Mouse (Mus musculus) hindbrain, embryonic 12.5 days (tissue): ENCODE measurements around the gene Cpne5. TPM values are rescaled to one million over a fixed set of nuclear protein-coding genes. Genes with fewer than 3 reads are reported as not detected.

Experiments used
- ATAC-seq: fragments of 200-750 bp; cut with Nextera tagmentation; 2 replicates; pipeline ENCODE4 v1.8.0; 2017; ENCODE audit warnings: moderate TSS enrichment; ENCODE audit not compliant: low FRiP score
- H3K27ac ChIP-seq: fragments of 300-500 bp; sonication (generic); 2 replicates; pipeline ENCODE4 v1.5.1; 2016; ENCODE audit warnings: mild to moderate bottlenecking
- H3K27me3 ChIP-seq: fragments of 300-500 bp; sonication (generic); 2 replicates; pipeline ENCODE4 v1.6.1; 2016; ENCODE audit warnings: mild to moderate bottlenecking
- H3K36me3 ChIP-seq: fragments of 300-500 bp; sonication (generic); 2 replicates; pipeline ENCODE4 v1.6.1; 2016; ENCODE audit warnings: mild to moderate bottlenecking
- H3K4me1 ChIP-seq: fragments of 300-500 bp; sonication (generic); 2 replicates; pipeline ENCODE4 v1.6.1; 2016
- H3K4me2 ChIP-seq: fragments of 300-500 bp; sonication (generic); replicated peaks from 2 replicates; pipeline ENCODE4 v1.6.1; 2016; ENCODE audit warnings: mild to moderate bottlenecking
- H3K4me3 ChIP-seq: fragments of 300-500 bp; sonication (generic); 2 replicates; pipeline ENCODE4 v1.5.1; 2016; ENCODE audit warnings: mild to moderate bottlenecking
- H3K9ac ChIP-seq: fragments of 300-500 bp; sonication (generic); 2 replicates; pipeline ENCODE4 v1.6.1; 2016; ENCODE audit warnings: mild to moderate bottlenecking, moderate library complexity
- H3K9me3 ChIP-seq: fragments of 300-500 bp; sonication (generic); replicated peaks from 2 replicates; pipeline ENCODE4 v1.6.1; 2016; ENCODE audit warnings: mild to moderate bottlenecking
- WGBS: fragments of 180-500 bp; shearing (Covaris S2); methylation state at CpG from one replicate; pipeline ENCODE4 v1.1.7; 2016; 5-methylcytosine and 5-hydroxymethylcytosine counted together
- polyA plus RNA-seq: library from polyadenylated mRNA; unstranded; fragments of >200 nt; fragmentation: Nextera tagmentation; extraction: Ambion mirVana; gene quantifications from 2 replicates; pipeline ENCODE4 v1.2.1, GENCODE M21; 2016

The Cpne5 gene
- polyA plus RNA-seq, 1 experiment from 2014 or later: 6.1 TPM

GRCm38 (mm10) chr17:29159743-29160455, 78.1 kb downstream of the Cpne5 start:
- no peak overlapping the region for H3K9ac ChIP-seq
- no peak overlapping the region for H3K4me2 ChIP-seq
- no peak overlapping the region for H3K4me3 ChIP-seq
- peaks cover 19% of the 10 kb centered on the region for H3K4me1 ChIP-seq
- no peaks in the 10 kb centered on the region for H3K27me3 ChIP-seq
- no peak overlapping the region for H3K27ac ChIP-seq
- H3K36me3 ChIP-seq: no peaks in the 10 kb centered on the region
- no peak for ATAC-seq
- no peaks in the 10 kb centered on the region for H3K9me3 ChIP-seq
- WGBS: 88% methylated on average over 16 of the region's 16 CpGs

DNA sequence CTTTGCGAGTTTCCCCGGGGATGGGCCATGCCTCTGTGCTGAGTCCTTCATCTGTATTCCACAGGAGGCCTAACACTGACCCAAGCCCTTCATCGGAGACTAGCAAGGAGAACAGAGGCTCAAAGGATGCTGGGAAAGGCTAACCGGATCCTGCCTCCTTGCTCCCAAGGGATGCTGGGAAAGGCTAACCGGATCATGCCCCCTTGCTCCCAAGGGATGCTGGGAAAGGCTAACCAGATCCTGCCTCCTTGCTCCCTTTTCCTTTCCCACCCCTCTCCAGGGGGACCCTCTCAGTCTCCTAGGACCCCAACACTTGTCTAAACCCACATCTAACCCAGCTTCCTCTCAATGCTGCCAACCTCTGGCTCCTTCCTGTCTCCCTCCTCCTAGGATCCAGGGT, 78.6 kb downstream of the Cpne5 start:
- no peak overlapping the region for H3K4me3 ChIP-seq
- H3K36me3 ChIP-seq: no peaks in the 10 kb centered on the region
- H3K4me2 ChIP-seq: no peak overlapping the region
- no peak overlapping the region for H3K9ac ChIP-seq
- no peaks in the 10 kb centered on the region for H3K27me3 ChIP-seq
- peaks cover 14% of the 10 kb centered on the region for H3K4me1 ChIP-seq
- H3K27ac ChIP-seq: no peak overlapping the region
- 96% methylated on average over 5 of the region's 5 CpGs for WGBS
- no peaks in the 10 kb centered on the region for H3K9me3 ChIP-seq
- ATAC-seq: no peak

- Histone ChIP-seq H3K4me1 (peaks cover 12% of the 10 kb centered on the region), H3K4me2 (no peak overlapping the region), H3K27ac (no peak overlapping the region), H3K36me3 (no peaks in the 10 kb centered on the region), H3K9me3 (no peaks in the 10 kb centered on the region), H3K9ac (no peak overlapping the region), H3K4me3 (no peak overlapping the region), H3K27me3 (no peaks in the 10 kb centered on the region)
- 94% methylated on average over 15 of the region's 15 CpGs for WGBS
- ATAC-seq: no peak
These were observed 79.1 kb downstream of the Cpne5 start for GRCm38 (mm10) chr17:29158899-29159298.

DNA sequence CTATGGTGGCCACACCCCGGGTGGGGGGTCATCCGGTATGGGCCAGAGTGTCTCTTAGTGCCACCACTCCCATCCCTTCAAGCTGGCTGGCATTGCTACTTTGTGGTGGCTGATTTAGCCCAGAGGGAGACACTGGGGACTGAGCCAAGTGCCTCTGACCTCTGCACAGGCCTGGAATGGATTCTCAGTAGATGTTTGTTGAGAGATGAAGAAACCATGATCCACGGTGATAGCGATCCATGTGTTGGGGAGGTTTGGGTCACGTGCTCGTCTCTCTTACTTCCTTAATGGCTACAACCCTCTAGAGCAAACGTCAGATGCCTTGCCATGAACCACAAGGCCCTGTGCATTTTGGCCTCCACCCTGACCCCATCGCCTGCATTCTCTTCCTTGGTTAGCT, 81.1 kb downstream of the Cpne5 start:
- 92% methylated on average over 8 of the region's 8 CpGs for WGBS
- no peak overlapping the region for H3K4me2 ChIP-seq
- ATAC-seq: no peak

DNA sequence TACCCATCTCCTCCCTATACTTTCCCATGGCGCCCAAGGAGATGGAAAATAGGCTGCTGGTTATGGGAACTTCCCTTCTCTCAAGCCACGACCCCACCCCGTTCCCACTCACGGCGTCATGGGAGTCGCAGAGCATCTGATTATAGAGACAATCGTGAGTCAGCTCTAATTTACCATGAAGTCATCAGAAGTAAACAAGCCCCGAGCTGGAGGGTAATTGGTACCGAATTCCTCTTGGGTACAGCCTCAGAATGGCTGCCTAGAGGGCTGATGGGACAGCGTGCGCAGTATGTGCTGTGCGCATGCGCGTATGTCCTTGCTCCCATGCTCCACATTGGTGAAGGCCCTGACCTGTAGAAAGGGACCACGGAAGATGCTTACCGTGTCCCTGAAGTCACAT, 81.6 kb downstream of the Cpne5 start:
- no peak overlapping the region for H3K9ac ChIP-seq
- WGBS: 71% methylated on average over 16 of the region's 16 CpGs
- no peak overlapping the region; the same call in 1 of the 2 replicates for H3K4me2 ChIP-seq
- no peaks in the 10 kb centered on the region for H3K27me3 ChIP-seq
- H3K27ac ChIP-seq: no peak overlapping the region
- H3K36me3 ChIP-seq: no peaks in the 10 kb centered on the region
- no peaks in the 10 kb centered on the region for H3K9me3 ChIP-seq
- peaks cover 14% of the 10 kb centered on the region for H3K4me1 ChIP-seq
- H3K4me3 ChIP-seq: no peak overlapping the region
- no peak for ATAC-seq

More for the DNA sequence above, 81.1 kb downstream of the Cpne5 start:
- Histone ChIP-seq H3K27ac (no peak overlapping the region), H3K36me3 (no peaks in the 10 kb centered on the region), H3K4me3 (no peak overlapping the region), H3K27me3 (no peaks in the 10 kb centered on the region), H3K9me3 (no peaks in the 10 kb centered on the region), H3K4me1 (peaks cover 14% of the 10 kb centered on the region), H3K9ac (no peak overlapping the region)

GRCm38 (mm10) chr17:29155355-29156135, 82.4 kb downstream of the Cpne5 start:
- ATAC-seq: no peak
- 56% methylated on average over 12 of the region's 12 CpGs for WGBS

DNA sequence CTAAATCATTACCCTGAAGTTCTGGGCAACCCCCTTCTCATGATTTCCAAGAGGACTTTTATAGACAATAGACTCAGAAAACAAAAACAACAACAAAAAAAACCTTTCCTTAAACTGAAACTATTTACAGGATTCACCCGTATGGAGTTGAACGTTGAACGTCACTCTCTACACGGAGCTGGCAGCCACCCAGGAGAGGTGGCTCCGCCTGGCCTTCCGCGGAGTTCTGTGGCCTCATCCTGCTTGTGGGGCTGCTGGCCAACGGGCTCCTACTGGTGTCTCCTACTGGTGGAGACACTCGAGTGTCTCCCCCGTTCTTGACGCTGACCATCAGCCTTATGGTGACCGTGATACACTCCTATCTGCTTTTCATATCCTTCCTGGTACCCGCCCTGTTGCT, 83.7 kb downstream of the Cpne5 start:
- 91% methylated on average over 13 of the region's 13 CpGs for WGBS
- Histone ChIP-seq H3K9ac (no peak overlapping the region), H3K27ac (no peak overlapping the region), H3K4me2 (no peak overlapping the region), H3K4me3 (no peak overlapping the region), H3K36me3 (no peaks in the 10 kb centered on the region), H3K9me3 (no peaks in the 10 kb centered on the region), H3K4me1 (peaks cover 14% of the 10 kb centered on the region), H3K27me3 (no peaks in the 10 kb centered on the region)
- no peak for ATAC-seq

More at GRCm38 (mm10) chr17:29155355-29156135, 82.4 kb downstream of the Cpne5 start:
- peaks cover 14% of the 10 kb centered on the region for H3K4me1 ChIP-seq
- no peaks in the 10 kb centered on the region for H3K9me3 ChIP-seq
- no peak overlapping the region for H3K9ac ChIP-seq
- H3K4me2 ChIP-seq: no peak overlapping the region
- H3K27me3 ChIP-seq: no peaks in the 10 kb centered on the region
- H3K4me3 ChIP-seq: no peak overlapping the region
- H3K27ac ChIP-seq: no peak overlapping the region
- no peaks in the 10 kb centered on the region for H3K36me3 ChIP-seq

DNA sequence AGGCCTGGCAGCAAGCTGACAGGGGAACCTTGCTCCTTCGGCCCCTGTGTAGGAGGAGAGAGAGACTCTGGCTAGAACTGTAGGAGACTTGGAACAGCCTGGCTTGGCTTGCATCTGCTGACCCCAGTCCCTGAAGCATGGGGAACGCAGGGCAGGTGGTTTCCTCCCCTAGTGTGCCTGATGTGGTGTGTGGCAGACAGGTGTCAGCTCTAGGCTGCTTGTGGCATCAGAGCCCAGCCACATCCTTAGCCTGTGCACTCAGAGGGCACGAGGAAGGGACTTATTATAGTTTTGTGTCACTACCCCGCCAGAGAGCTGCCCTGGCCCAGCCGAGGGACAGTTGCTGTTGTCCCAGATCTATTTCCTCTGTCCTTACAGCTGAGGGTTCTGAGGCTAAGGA, 85.4 kb downstream of the Cpne5 start:
- Histone ChIP-seq H3K36me3 (no peaks in the 10 kb centered on the region), H3K9me3 (no peaks in the 10 kb centered on the region), H3K9ac (no peak overlapping the region), H3K4me2 (no peak overlapping the region), H3K4me1 (peaks cover 19% of the 10 kb centered on the region), H3K27ac (no peak overlapping the region), H3K27me3 (no peaks in the 10 kb centered on the region), H3K4me3 (no peak overlapping the region)
- no peak for ATAC-seq
- 71% methylated on average over 5 of the region's 5 CpGs for WGBS

DNA sequence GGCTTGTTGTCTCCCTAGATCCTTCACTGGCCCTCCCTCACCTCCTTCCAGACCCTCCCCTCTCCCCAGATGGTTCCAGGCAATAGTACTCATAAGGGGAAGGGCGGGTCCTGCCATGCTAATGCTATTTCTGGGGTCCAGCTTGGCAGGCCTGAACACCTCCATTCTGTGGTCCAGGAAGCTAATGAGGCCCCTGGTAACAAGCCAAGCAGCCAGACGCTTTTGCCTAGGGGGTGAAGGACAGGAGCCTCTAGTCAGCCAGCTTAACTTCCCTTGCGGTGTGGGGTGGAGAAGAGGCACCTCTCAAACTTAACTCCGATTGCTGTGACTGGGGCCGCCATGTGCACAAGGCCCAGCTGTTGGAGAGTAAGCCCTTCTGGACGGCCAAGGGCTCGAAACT, 88.2 kb downstream of the Cpne5 start:
- Histone ChIP-seq H3K4me3 (no peak overlapping the region), H3K9me3 (peaks cover 7% of the 10 kb centered on the region; the same call in 1 of the 2 replicates), H3K36me3 (no peaks in the 10 kb centered on the region), H3K27me3 (no peaks in the 10 kb centered on the region), H3K4me2 (no peak overlapping the region), H3K27ac (no peak overlapping the region), H3K9ac (no peak overlapping the region), H3K4me1 (peaks cover 8% of the 10 kb centered on the region; the same call in 1 of the 2 replicates)
- ATAC-seq: no peak
- 76% methylated on average over 7 of the region's 7 CpGs for WGBS

- H3K9me3 ChIP-seq: peaks cover 7% of the 10 kb centered on the region; the same call in 1 of the 2 replicates
- H3K9ac ChIP-seq: no peak overlapping the region
- H3K4me3 ChIP-seq: no peak overlapping the region
- H3K27ac ChIP-seq: no peak overlapping the region
- WGBS: 78% methylated on average over 6 of the region's 6 CpGs
- H3K36me3 ChIP-seq: no peaks in the 10 kb centered on the region
- no peak for ATAC-seq
- peaks cover 5% of the 10 kb centered on the region; the same call in 1 of the 2 replicates for H3K4me1 ChIP-seq
- no peak overlapping the region for H3K4me2 ChIP-seq
- no peaks in the 10 kb centered on the region for H3K27me3 ChIP-seq
These were observed 90.2 kb downstream of the Cpne5 start for GRCm38 (mm10) chr17:29147773-29148172.

DNA sequence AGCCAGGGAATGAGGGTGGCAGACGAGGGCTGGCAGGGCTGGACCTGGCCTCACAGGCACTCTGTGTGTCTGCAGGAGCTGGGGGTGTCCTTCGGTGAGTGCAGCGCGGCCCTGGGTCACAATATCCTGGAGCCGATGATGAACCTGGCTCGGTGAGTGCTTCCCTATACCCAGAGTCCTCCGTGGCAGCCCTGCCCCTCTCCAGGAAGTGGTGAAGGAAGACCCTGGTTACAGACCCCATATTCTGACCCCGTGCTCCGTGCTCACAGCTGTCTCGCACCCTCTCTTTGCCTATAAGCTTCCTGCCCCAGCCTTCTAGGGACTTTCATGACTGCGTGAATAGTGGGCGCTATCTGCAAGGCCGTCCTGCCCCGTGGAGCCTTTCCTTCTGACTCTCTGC, 90.7 kb downstream of the Cpne5 start:
- H3K27me3 ChIP-seq: no peaks in the 10 kb centered on the region
- peaks cover 7% of the 10 kb centered on the region; the same call in 1 of the 2 replicates for H3K9me3 ChIP-seq
- ATAC-seq: no peak
- H3K4me2 ChIP-seq: no peak overlapping the region
- peaks cover 5% of the 10 kb centered on the region; the same call in 1 of the 2 replicates for H3K4me1 ChIP-seq
- H3K4me3 ChIP-seq: no peak overlapping the region
- WGBS: 77% methylated on average over 14 of the region's 14 CpGs
- no peak overlapping the region for H3K9ac ChIP-seq
- no peak overlapping the region for H3K27ac ChIP-seq
- H3K36me3 ChIP-seq: no peaks in the 10 kb centered on the region

DNA sequence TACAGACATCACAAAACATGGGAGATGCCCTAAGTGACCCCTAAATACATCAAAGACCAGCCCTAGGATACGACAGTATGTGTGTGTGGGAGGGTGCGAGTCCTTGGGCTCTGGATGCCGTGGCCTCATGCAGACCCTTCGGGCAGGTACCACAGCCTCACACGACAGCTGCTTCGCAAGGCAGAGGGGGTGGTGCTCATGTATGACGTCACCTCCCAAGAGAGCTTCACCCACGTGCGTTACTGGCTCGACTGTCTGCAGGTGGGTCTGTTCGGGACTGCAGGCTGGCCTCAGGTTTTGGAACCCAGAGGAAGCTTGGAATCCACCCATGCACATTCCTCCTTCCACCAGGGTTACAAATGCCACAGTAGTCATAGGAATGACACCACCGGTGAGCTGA, 92.9 kb downstream of the Cpne5 start:
- ATAC-seq: no peak
- WGBS: 95% methylated on average over 12 of the region's 12 CpGs

More for the DNA sequence above, 92.9 kb downstream of the Cpne5 start:
- peaks cover 5% of the 10 kb centered on the region; the same call in 1 of the 2 replicates for H3K4me1 ChIP-seq
- no peaks in the 10 kb centered on the region for H3K27me3 ChIP-seq
- H3K4me2 ChIP-seq: no peak overlapping the region
- H3K4me3 ChIP-seq: no peak overlapping the region
- no peaks in the 10 kb centered on the region for H3K36me3 ChIP-seq
- H3K9ac ChIP-seq: no peak overlapping the region
- H3K9me3 ChIP-seq: peaks cover 7% of the 10 kb centered on the region; the same call in 1 of the 2 replicates
- H3K27ac ChIP-seq: no peak overlapping the region
